Mouse (Mus musculus) large intestine, adult 2 months (tissue): ENCODE results near the gene Prpf19. TPM values are rescaled to one million over a fixed set of nuclear protein-coding genes. Genes with fewer than 3 reads are reported as not detected.

Experiments
- DNase-seq: peaks from one replicate; pipeline ENCODE4 v3.0.0-alpha.2; 2012; ENCODE audit warnings: low read depth, low spot score
- WGBS: fragments of 180-500 bp; shearing (Covaris S2); methylation state at CpG from one replicate; pipeline ENCODE4 v1.1.7; 2018; 5-methylcytosine and 5-hydroxymethylcytosine counted together
- polyA plus RNA-seq: library from polyadenylated mRNA; depleted of rRNA; stranded (reverse); fragments of >200 nt; gene quantifications from 2 replicates; pipeline ENCODE4 v1.2.3, GENCODE M21; 2012; rRNA removed

Prpf19 gene
- polyA plus RNA-seq, 1 experiment, result 174 TPM

DNA sequence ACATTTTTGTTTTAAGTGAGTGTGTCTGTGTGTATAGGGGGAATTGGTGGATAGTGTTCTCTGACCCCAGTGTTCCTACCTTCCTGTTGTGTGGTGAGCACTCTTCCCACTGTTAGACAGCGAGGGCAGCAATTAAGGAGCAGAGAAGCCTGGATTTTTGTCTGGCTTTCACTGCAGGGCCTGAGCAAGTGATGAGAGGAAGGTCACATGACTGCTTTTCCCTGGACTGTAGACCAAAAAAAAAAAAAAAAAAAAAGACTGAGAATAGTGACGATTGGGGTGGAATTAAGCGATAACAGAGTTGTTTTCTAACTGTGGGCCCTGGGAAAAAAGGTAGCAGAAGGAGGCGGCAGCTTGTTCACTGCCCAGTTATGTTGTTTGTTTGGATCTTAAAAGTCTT, 31.6 kb downstream of the Prpf19 start:
- no peak for DNase-seq
- WGBS, result 12% methylated on average over 4 of the region's 4 CpGs

GRCm38 (mm10) chr19:10930641-10931040, 35.6 kb downstream of the Prpf19 start:
- no peak for DNase-seq
- 81% methylated on average over 2 of the region's 2 CpGs for WGBS

DNA sequence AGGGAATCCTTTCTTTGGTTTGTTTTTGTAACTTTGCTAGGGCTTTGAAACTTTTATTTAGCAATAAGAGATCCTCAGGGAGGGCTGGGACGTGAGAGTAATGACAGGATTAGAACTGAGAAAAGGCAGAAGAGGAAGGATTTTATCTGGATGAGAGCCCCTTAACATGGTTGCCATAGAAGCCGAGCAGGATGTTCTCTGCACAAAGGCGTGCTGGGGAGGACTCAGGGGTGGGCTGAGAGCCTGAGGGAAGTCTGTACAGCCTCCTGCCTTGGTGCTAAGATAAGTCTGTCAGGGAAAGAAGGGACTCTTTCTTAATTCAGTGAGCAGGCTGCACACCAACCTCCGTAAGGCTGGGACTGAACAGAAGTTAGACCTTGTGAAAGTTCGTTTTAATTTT, 40.0 kb downstream of the Prpf19 start:
- 59% methylated on average over 5 of the region's 5 CpGs for WGBS
- no peak for DNase-seq

DNA sequence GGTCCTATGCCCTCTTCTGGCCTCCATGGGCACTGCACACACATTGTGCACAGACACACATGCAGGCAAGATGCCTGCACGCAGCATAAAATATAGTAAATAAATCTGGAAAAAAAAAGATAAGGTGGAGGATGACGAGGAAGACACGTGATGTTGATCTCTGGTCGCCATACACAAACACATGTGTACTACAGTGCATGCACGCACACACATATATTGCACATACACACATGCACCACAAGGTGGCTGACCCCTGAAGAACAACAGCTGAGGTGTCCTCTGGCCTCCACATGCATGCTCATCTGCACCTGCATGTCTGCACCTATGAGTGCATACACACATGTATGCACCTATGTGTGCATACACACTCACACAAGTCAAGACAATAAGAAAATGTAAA, 41.0 kb downstream of the Prpf19 start:
- DNase-seq, result no peak
- WGBS, result 93% methylated on average over 5 of the region's 5 CpGs

- no peak for DNase-seq
- 21% methylated on average over 5 of the region's 5 CpGs for WGBS
Observed at GRCm38 (mm10) chr19:10937110-10937563, 42.1 kb downstream of the Prpf19 start, which contains the start of gene Ptgdr2. Gene Ptgdr2, plus strand, starts transcription at chr19:10937160.

- DNase-seq, result no peak
- 48% methylated on average over 3 of the region's 3 CpGs for WGBS
Observed at GRCm38 (mm10) chr19:10938771-10939170, 43.7 kb downstream of the Prpf19 start.

- WGBS, result 15% methylated on average over 37 of the region's 37 CpGs
Observed at GRCm38 (mm10) chr19:10940097-10940800, 45.2 kb downstream of the Prpf19 start.

GRCm38 (mm10) chr19:10940801-10941457, 45.9 kb downstream of the Prpf19 start:
- DNase-seq, result no peak
- 28% methylated on average over 40 of the region's 40 CpGs for WGBS

More at GRCm38 (mm10) chr19:10940097-10940800, 45.2 kb downstream of the Prpf19 start:
- DNase-seq, result peak; percentile 75

GRCm38 (mm10) chr19:10943955-10944354, 48.9 kb downstream of the Prpf19 start:
- 78% methylated on average over 3 of the region's 3 CpGs for WGBS
- DNase-seq, result no peak

DNA sequence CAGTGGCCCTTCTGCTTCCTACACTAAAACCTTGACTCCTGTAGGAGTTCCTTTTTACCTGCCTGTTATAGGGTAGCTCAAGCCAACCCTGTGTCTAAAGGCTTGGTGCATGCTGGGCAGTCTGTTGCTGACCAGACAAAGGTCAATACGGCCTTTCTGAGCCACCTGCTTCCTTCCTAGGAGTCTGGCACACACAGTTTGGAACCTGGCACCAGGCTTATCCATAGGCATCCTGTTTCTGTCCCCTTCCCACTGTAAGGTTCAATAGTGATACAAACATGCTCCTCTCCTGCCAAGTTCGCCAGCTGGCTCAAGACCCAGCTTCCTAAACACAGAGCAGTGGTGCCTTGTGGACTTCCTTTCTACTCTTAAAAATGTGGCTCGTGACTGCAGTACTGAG, 51.5 kb downstream of the Prpf19 start:
- WGBS, result 55% methylated on average over 3 of the region's 3 CpGs
- no peak for DNase-seq

DNA sequence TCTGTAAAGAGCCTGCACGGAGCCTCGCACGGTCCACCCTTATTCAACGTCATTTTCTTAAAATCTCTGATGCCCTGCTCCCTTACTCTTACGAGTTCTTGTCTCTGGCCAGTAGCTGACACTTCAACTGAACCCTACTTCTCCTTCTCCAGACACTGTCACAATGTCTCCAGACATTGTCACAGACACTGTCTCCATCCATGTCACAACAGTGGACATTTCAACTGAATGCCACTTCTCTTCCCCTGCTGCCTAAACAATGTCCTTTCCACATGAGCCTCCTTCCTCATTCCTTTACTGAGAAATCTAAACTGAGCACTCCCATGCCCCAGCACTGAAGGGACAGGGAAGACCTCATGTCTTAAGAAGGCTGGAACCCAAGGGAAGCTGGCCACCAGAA, 52.2 kb downstream of the Prpf19 start:
- no peak for DNase-seq
- WGBS, result 44% methylated on average over 5 of the region's 5 CpGs

- no peak for DNase-seq
- under 1% methylated on average over 20 of the region's 20 CpGs for WGBS
Observed at GRCm38 (mm10) chr19:10948416-10948815, 53.4 kb downstream of the Prpf19 start.

GRCm38 (mm10) chr19:10949112-10949511, 54.1 kb downstream of the Prpf19 start, which contains the start of gene Ccdc86:
Gene Ccdc86, minus strand, starts transcription at chr19:10949266.
- WGBS, result under 1% methylated on average over 30 of the region's 30 CpGs

DNA sequence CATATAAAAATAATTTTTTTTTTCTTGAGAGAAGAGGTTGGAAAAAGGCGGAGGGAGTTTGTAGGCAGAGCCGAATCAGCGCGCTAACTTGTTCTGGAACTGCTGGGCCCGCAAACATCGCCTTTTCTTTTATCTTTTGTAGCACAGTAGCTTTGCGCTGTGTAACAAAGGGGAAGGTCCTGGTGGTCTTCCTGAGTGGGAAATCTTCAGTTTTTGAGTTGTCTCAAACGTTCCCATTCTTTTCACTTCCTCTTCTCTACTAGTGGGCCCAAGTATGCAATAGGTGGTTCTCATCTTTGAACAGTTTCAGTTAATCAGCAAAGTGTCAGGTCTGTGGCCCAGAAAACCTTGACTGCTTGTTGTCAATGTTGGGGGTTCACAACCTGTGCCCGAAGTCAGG, 54.5 kb downstream of the Prpf19 start:
- 19% methylated on average over 9 of the region's 9 CpGs for WGBS
- no peak for DNase-seq

More at GRCm38 (mm10) chr19:10949112-10949511, 54.1 kb downstream of the Prpf19 start, which contains the start of gene Ccdc86:
- peak; percentile 98 for DNase-seq

GRCm38 (mm10) chr19:10952021-10952939, 57.2 kb downstream of the Prpf19 start:
- DNase-seq, result no peak

More at GRCm38 (mm10) chr19:10952021-10952939, 57.2 kb downstream of the Prpf19 start:
- 57% methylated on average over 11 of the region's 11 CpGs for WGBS

Other genes with a start within 250 kb of the Prpf19 start
- gene Pga5, start 217.2 kb upstream of the Prpf19 start, polyA plus RNA-seq, result 0.09 TPM in 1 of 2 replicates, not detected in the other
- 24.7 and 26.6 TPM in 2 replicates for gene Vps37c, start 206.5 kb upstream of the Prpf19 start, polyA plus RNA-seq
- gene Cd5, start 156.2 kb upstream of the Prpf19 start, polyA plus RNA-seq, result 4.1 and 4.8 TPM in 2 replicates
- gene Cd6, start 65.2 kb upstream of the Prpf19 start, polyA plus RNA-seq, result 5.6 and 7.3 TPM in 2 replicates
- 10.1 and 14.6 TPM in 2 replicates for gene Slc15a3, start 55.5 kb upstream of the Prpf19 start, polyA plus RNA-seq
- 5.3 and 5.7 TPM in 2 replicates for gene Tmem132a, start 25.3 kb upstream of the Prpf19 start, polyA plus RNA-seq
- gene Tmem109, start 13.2 kb upstream of the Prpf19 start, polyA plus RNA-seq, result 41.7 and 49.4 TPM in 2 replicates
- gene Zp1, start 25.4 kb downstream of the Prpf19 start, polyA plus RNA-seq, result 0.30 and 0.35 TPM in 2 replicates
- gene Ptgdr2, start 41.9 kb downstream of the Prpf19 start, polyA plus RNA-seq, result 0.77 and 0.86 TPM in 2 replicates
- gene Ccdc86, start 54.0 kb downstream of the Prpf19 start, polyA plus RNA-seq, result 6.6 and 7.0 TPM in 2 replicates
- 67.1 and 273 TPM in 2 replicates for gene Ms4a10, start 79.4 kb downstream of the Prpf19 start, polyA plus RNA-seq
- gene Ms4a15, start 98.0 kb downstream of the Prpf19 start, polyA plus RNA-seq, result 0.73 and 2.2 TPM in 2 replicates
- 103 and 159 TPM in 2 replicates for gene Ms4a18, start 122.8 kb downstream of the Prpf19 start, polyA plus RNA-seq
- gene Ms4a8a, start 185.9 kb downstream of the Prpf19 start, polyA plus RNA-seq, result 542 and 606 TPM in 2 replicates
- not detected in 2 replicates for gene 1700017D01Rik, start 235.6 kb downstream of the Prpf19 start, polyA plus RNA-seq